Mouse (Mus musculus): ENCODE measurements around the gene Wdr89. TPM values are rescaled to one million over a fixed set of nuclear protein-coding genes. Genes with fewer than 3 reads are reported as not detected.

The Wdr89 gene
- total and polyA plus RNA-seq, 3 experiments, result 10.2 to 33.0 (median 27.6) TPM

GRCm38 (mm10) chr12:75623292-75623691, 46.0 kb downstream of the Wdr89 start:
- H3K27ac ChIP-seq (ENCODE audit: insufficient read depth, low read depth), result no peak overlapping the region
- in situ Hi-C loops (cut with MboI; ENCODE audit: low pct_ligation_motif_present, low pct_unique_long_range_greater_than_20kb, low sequenced_read_pairs) (no loop called here), dilution Hi-C loops (cut with MboI; ENCODE audit: extremely low pct_ligation_motif_present, extremely low pct_unique_long_range_greater_than_20kb, low sequenced_read_pairs) (no loop called here)
- no peaks in the 10 kb centered on the region for H3K27me3 ChIP-seq (replicated peaks)
- H3K9me3 ChIP-seq (replicated peaks; ENCODE audit: low read length), result peaks cover 7% of the 10 kb centered on the region
- H3K4me3 ChIP-seq (replicated peaks in 1 of 3; ENCODE audit: low read depth in 2 of 3, low read length in 2 of 3, poor library complexity in 1 of 3), result no peak overlapping the region
- no peak for TF ChIP-seq CTCF (conservative IDR thresholded peaks at IDR 0.05 in 1 of 2, IDR thresholded peaks at IDR 0.05 in 1 of 2; ENCODE audit: low read depth in 2 of 2, low read length in 2 of 2)
- no peak for TF ChIP-seq SMC3 (IDR thresholded peaks at IDR 0.05; ENCODE audit: low read depth, low read length)
- no peak for TF ChIP-seq POLR2A (IDR thresholded peaks at IDR 0.05; ENCODE audit: low read depth, low read length)
- no peak for TF ChIP-seq ELF1 (IDR thresholded peaks at IDR 0.05; ENCODE audit: low read depth, low read length)
- TF ChIP-seq CHD2 (IDR thresholded peaks at IDR 0.05; ENCODE audit: low read length), result no peak
- TF ChIP-seq MAFK (IDR thresholded peaks at IDR 0.05; ENCODE audit: insufficient replicate concordance, low read length), result no peak
- TF ChIP-seq ZKSCAN1 (IDR thresholded peaks at IDR 0.05; ENCODE audit: borderline replicate concordance, low read depth, low read length), result no peak
- TF ChIP-seq TBP (conservative IDR thresholded peaks at IDR 0.05; ENCODE audit: low read depth, low read length), result no peak
- no peak for TF ChIP-seq POLR2AphosphoS2 (IDR thresholded peaks at IDR 0.05; ENCODE audit: low read depth, low read length)
- TF ChIP-seq ZC3H11A (IDR thresholded peaks at IDR 0.05; ENCODE audit: low read depth, low read length), result no peak
- TF ChIP-seq CHD1 (IDR thresholded peaks at IDR 0.05; ENCODE audit: low read depth, low read length), result no peak
- H3K36me3 ChIP-seq (replicated peaks in 1 of 2; ENCODE audit: control insufficient read depth in 1 of 2, insufficient read depth in 1 of 2, low read length in 1 of 2), result no peaks in the 10 kb centered on the region
- H3K79me2 ChIP-seq (replicated peaks; ENCODE audit: control insufficient read depth, extremely low read depth, insufficient read depth, poor library complexity, severe bottlenecking), result no peaks in the 10 kb centered on the region
- DNase-seq (ENCODE audit: extremely low read depth), result no peak
- no peaks in the 10 kb centered on the region for H3K4me1 ChIP-seq (ENCODE audit: control insufficient read depth in 1 of 2, insufficient read depth in 2 of 2)
- H3K4me2 ChIP-seq (ENCODE audit: insufficient read depth, low read depth, poor library complexity, severe bottlenecking), result no peak overlapping the region
- no peak overlapping the region for H3K9ac ChIP-seq (ENCODE audit: insufficient read depth, low read depth)

- no peaks in the 10 kb centered on the region for H3K27me3 ChIP-seq (replicated peaks)
- H3K9me3 ChIP-seq (replicated peaks; ENCODE audit: low read length), result peaks cover 7% of the 10 kb centered on the region
- in situ Hi-C loops (cut with MboI; ENCODE audit: low pct_ligation_motif_present, low pct_unique_long_range_greater_than_20kb, low sequenced_read_pairs) (no loop called here), dilution Hi-C loops (cut with MboI; ENCODE audit: extremely low pct_ligation_motif_present, extremely low pct_unique_long_range_greater_than_20kb, low sequenced_read_pairs) (no loop called here)
- no peak overlapping the region for H3K27ac ChIP-seq (ENCODE audit: insufficient read depth, low read depth)
- no peak for DNase-seq (ENCODE audit: extremely low read depth)
- no peak overlapping the region for H3K4me2 ChIP-seq (ENCODE audit: insufficient read depth, low read depth, poor library complexity, severe bottlenecking)
- no peak overlapping the region for H3K4me3 ChIP-seq (replicated peaks in 1 of 3; ENCODE audit: low read depth in 2 of 3, low read length in 2 of 3, poor library complexity in 1 of 3)
- TF ChIP-seq ZC3H11A (IDR thresholded peaks at IDR 0.05; ENCODE audit: low read depth, low read length) (no peak), NRF1 (IDR thresholded peaks at IDR 0.05; ENCODE audit: low read depth, low read length) (no peak)
- no peaks in the 10 kb centered on the region for H3K4me1 ChIP-seq (ENCODE audit: control insufficient read depth in 1 of 2, insufficient read depth in 2 of 2)
- H3K79me2 ChIP-seq (replicated peaks; ENCODE audit: control insufficient read depth, extremely low read depth, insufficient read depth, poor library complexity, severe bottlenecking), result no peaks in the 10 kb centered on the region
- no peak overlapping the region for H3K9ac ChIP-seq (ENCODE audit: insufficient read depth, low read depth)
- H3K36me3 ChIP-seq (replicated peaks in 1 of 2; ENCODE audit: control insufficient read depth in 1 of 2, insufficient read depth in 1 of 2, low read length in 1 of 2), result no peaks in the 10 kb centered on the region
Observed at GRCm38 (mm10) chr12:75622835-75623234, 46.5 kb downstream of the Wdr89 start.

- no peak for DNase-seq (ENCODE audit: extremely low read depth)
- dilution Hi-C loops (cut with MboI; ENCODE audit: extremely low pct_ligation_motif_present, extremely low pct_unique_long_range_greater_than_20kb, low sequenced_read_pairs) (no loop called here), in situ Hi-C loops (cut with MboI; ENCODE audit: low pct_ligation_motif_present, low pct_unique_long_range_greater_than_20kb, low sequenced_read_pairs) (no loop called here)
- Histone ChIP-seq H3K9ac (ENCODE audit: insufficient read depth, low read depth) (no peak overlapping the region), H3K79me2 (replicated peaks; ENCODE audit: control insufficient read depth, extremely low read depth, insufficient read depth, poor library complexity, severe bottlenecking) (no peaks in the 10 kb centered on the region), H3K27me3 (replicated peaks) (no peaks in the 10 kb centered on the region), H3K36me3 (replicated peaks in 1 of 2; ENCODE audit: control insufficient read depth in 1 of 2, insufficient read depth in 1 of 2, low read length in 1 of 2) (no peaks in the 10 kb centered on the region), H3K4me3 (replicated peaks in 1 of 3; ENCODE audit: low read depth in 2 of 3, low read length in 2 of 3, poor library complexity in 1 of 3) (no peak overlapping the region), H3K4me2 (ENCODE audit: insufficient read depth, low read depth, poor library complexity, severe bottlenecking) (no peak overlapping the region), H3K9me3 (replicated peaks; ENCODE audit: low read length) (peaks cover 5% of the 10 kb centered on the region), H3K27ac (ENCODE audit: insufficient read depth, low read depth) (no peak overlapping the region), H3K4me1 (ENCODE audit: control insufficient read depth in 1 of 2, insufficient read depth in 2 of 2) (no peaks in the 10 kb centered on the region)
- TF ChIP-seq IRF4 (IDR thresholded peaks at IDR 0.05; ENCODE audit: low read depth, low read length) (no peak), GABPA (IDR thresholded peaks at IDR 0.05; ENCODE audit: insufficient replicate concordance, low read depth, low read length) (no peak)
Observed at GRCm38 (mm10) chr12:75616841-75617240, 52.5 kb downstream of the Wdr89 start.

Data from CH12.LX (cell line).